Mouse (Mus musculus) lung, adult 2 months (tissue): Measurements from ENCODE around the gene Sigmar1.

Experiments
- CTCF ChIP-seq: fragments of 200-500 bp; IDR thresholded peaks from 2 replicates; pipeline ENCODE4 v1.5.1; 2011; ENCODE audit warnings: mild to moderate bottlenecking, low read length, control low read depth; ENCODE audit not compliant: insufficient read depth
- POLR2A ChIP-seq: fragments of 200-500 bp; IDR thresholded peaks from 2 replicates; pipeline ENCODE4 v1.6.1; 2011; ENCODE audit warnings: low read depth, mild to moderate bottlenecking, control low read depth, low read length, borderline replicate concordance; ENCODE audit errors: extremely low read depth

DNA sequence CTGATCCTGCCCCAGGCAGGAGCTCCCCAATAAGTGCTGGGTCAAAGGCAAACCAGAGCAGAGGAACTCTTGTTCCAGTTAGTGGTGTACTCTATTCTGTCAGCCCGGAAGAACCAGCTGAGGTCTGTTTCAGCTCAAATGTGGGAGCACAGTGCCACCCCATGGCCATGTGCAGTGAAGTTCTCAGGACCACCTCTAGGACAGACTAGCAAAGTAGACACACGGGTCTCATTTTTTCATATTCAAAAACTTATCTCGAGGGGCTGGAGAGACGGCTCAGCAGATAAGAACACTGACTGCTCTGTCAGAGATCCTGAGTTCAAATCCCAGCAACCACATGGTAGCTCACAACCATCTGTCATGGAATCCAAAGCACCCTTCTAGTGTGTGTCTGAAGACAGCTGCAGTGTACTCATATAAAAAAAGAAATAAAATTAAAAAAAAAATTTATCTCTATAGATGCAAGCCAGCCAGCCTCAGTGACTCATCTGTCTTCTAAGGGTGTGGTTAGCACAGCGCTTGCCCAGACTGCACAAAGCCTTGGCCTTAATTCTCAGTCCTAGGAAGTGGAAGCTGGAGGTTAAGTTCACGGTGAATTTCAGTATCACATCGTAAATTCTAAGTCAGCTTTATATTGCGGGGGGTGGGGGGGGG, 18.2 kb downstream of the Sigmar1 start:
- no peak for TF ChIP-seq POLR2A
- TF ChIP-seq CTCF, result peak; percentile 95
